Mouse (Mus musculus): Measurements from ENCODE around the gene Rapgef4.

DNA sequence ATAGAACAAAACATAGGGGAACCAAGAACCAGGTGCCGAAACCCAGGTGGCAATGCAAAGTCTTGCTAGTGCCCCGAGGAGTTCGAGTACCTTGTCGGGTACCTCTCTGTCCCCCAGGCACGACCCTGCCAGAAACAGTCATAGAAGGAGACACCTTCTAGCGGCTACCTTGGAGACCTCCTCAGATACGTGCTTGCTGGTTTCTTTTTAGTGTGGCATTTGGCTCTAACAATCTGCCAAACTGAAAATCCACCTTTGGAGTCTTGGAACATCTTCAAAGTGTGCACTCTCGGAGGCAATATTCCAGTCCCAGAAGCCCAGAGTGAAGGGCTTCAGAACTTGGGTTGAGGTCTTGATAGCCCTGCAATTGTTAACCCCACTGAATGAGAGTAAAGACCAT is 34.3 kb downstream of the Rapgef4 start:
- TF ChIP-seq ZNF384 (IDR thresholded peaks at IDR 0.05; ENCODE audit: low read depth, low read length) (no peak), HCFC1 (IDR thresholded peaks at IDR 0.05; ENCODE audit: borderline replicate concordance, insufficient read depth, low read length) (no peak)

All from ES-E14 (cell line).